Mouse (Mus musculus) liver, embryonic 12.5 days (tissue): Measurements from ENCODE around the gene Cyb5b. TPM values are rescaled to one million over a fixed set of nuclear protein-coding genes. Genes with fewer than 3 reads are reported as not detected.

Source experiments
- ATAC-seq: fragments of 200-750 bp; cut with Nextera tagmentation; 2 replicates; pipeline ENCODE4 v1.8.0; 2017; ENCODE audit warnings: moderate number of reproducible peaks, mild to moderate bottlenecking, moderate library complexity
- H3K27ac ChIP-seq: fragments of 300-500 bp; sonication (generic); 2 replicates; pipeline ENCODE4 v1.5.1; 2016; ENCODE audit warnings: mild to moderate bottlenecking
- H3K27me3 ChIP-seq: fragments of 300-500 bp; sonication (generic); replicated peaks from 2 replicates; pipeline ENCODE4 v1.6.1; 2016; ENCODE audit warnings: mild to moderate bottlenecking, moderate library complexity
- H3K36me3 ChIP-seq: fragments of 300-500 bp; sonication (generic); 2 replicates; pipeline ENCODE4 v1.6.1; 2016; ENCODE audit warnings: mild to moderate bottlenecking, moderate library complexity
- H3K4me1 ChIP-seq: fragments of 300-500 bp; sonication (generic); 2 replicates; pipeline ENCODE4 v1.6.1; 2016
- H3K4me2 ChIP-seq: fragments of 300-500 bp; sonication (generic); 2 replicates; pipeline ENCODE4 v1.6.1; 2016; ENCODE audit warnings: mild to moderate bottlenecking, moderate library complexity
- H3K4me3 ChIP-seq: fragments of 300-500 bp; sonication (generic); 2 replicates; pipeline ENCODE4 v1.5.1; 2016; ENCODE audit warnings: mild to moderate bottlenecking, moderate library complexity
- H3K9ac ChIP-seq: fragments of 300-500 bp; sonication (generic); 2 replicates; pipeline ENCODE4 v1.6.1; 2016; ENCODE audit warnings: mild to moderate bottlenecking, moderate library complexity
- H3K9me3 ChIP-seq: fragments of 300-500 bp; sonication (generic); replicated peaks from 2 replicates; pipeline ENCODE4 v1.6.1; 2016; ENCODE audit warnings: mild to moderate bottlenecking, moderate library complexity
- WGBS: fragments of 180-500 bp; shearing (Covaris S2); methylation state at CpG from one replicate; pipeline ENCODE4 v1.1.7; 2016; ENCODE audit not compliant: insufficient replicate concordance; 5-methylcytosine and 5-hydroxymethylcytosine counted together
- polyA plus RNA-seq: library from polyadenylated mRNA; unstranded; fragments of >200 nt; fragmentation: Nextera tagmentation; extraction: Ambion mirVana; gene quantifications from 2 replicates; pipeline ENCODE4 v1.2.1, GENCODE M21; 2016

The Cyb5b gene
- polyA plus RNA-seq, 1 experiment from 2014 or later, result 52.5 TPM

DNA sequence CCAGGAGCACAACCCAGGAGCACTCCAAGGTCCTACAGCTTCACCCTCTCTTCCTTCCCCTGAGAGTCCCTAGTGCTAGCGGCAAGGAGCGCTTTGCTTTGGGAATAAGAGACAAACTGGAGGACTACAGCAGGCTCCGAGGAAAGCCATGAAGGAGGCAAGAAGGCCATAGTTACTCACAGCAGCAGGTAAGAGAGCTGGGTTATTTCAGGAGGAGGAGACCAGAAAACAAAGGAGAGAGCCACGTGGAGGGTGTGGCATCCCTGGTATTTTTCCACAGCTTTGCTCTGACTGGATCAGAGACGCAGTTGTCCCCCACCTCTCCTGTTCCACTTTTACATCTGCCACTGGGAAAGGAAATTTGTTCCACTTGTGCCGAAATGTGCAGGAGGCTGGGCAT lies 16.6 kb upstream of the Cyb5b start:
- peaks cover 16% of the 10 kb centered on the region for H3K27me3 ChIP-seq
- no peak overlapping the region for H3K4me2 ChIP-seq
- ATAC-seq, result no peak
- no peaks in the 10 kb centered on the region for H3K36me3 ChIP-seq
- no peaks in the 10 kb centered on the region for H3K4me1 ChIP-seq
- no peak overlapping the region for H3K4me3 ChIP-seq
- H3K27ac ChIP-seq, result no peak overlapping the region
- 62% methylated on average over 6 of the region's 6 CpGs for WGBS
- H3K9me3 ChIP-seq, result no peaks in the 10 kb centered on the region
- no peak overlapping the region for H3K9ac ChIP-seq

DNA sequence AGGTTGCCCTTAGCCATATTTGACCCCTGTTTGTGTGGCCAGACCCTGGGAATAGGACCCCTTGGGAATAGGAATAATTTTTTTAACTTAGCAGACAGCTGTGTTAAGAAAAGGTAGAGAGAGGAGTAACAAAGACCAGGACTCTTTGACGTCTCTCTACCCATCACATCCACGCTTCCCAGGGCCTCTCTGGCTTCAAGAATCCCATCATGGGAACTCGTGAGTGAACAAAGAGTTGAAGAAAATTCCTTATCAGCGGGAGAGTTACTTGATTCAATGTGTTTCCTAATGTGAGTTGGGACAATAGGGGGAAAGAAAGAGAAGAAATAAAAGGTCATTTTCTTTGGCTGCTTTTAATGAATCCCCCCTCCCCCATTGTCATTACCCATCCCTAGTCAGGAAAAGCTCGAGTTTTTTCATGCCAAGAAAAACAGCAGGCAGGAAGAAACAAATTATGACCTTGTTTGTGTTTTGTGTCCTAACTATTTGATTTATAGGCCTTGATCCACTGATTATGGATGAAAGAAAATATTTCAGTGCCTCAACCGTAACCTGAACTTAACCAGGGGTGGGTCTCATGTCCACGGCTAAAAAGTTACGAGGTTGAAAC lies 14.3 kb upstream of the Cyb5b start:
- peaks cover 10% of the 10 kb centered on the region; the same call in 1 of the 2 replicates for H3K27me3 ChIP-seq
- H3K36me3 ChIP-seq, result no peaks in the 10 kb centered on the region
- no peak overlapping the region for H3K27ac ChIP-seq
- H3K9ac ChIP-seq, result no peak overlapping the region
- 60% methylated on average over 8 of the region's 8 CpGs for WGBS
- no peak for ATAC-seq
- H3K4me2 ChIP-seq, result no peak overlapping the region
- no peaks in the 10 kb centered on the region for H3K9me3 ChIP-seq
- no peak overlapping the region for H3K4me3 ChIP-seq
- H3K4me1 ChIP-seq, result peaks cover 17% of the 10 kb centered on the region

DNA sequence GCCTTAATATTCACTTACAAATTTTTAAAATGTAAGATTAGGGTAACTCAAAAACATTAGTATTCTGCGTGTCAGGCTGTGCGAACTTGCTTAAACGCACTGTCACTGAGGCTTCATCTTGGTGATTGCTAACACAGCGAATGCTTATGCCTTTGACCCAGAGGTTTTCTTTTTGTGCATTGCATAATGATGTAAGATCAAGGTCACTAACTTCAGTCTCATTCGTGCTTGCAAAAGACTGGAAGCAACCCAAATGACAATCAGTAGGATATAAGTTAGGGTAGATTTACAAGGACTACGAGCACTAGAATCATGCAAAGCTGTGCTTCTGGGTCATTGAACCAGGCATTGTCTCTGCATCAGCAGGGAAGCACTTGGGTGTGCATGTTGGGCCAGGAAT lies 12.8 kb upstream of the Cyb5b start:
- H3K9ac ChIP-seq, result no peak overlapping the region
- peaks cover 17% of the 10 kb centered on the region for H3K4me1 ChIP-seq
- ATAC-seq, result no peak
- peaks cover 8% of the 10 kb centered on the region; the same call in 1 of the 2 replicates for H3K27me3 ChIP-seq
- H3K9me3 ChIP-seq, result no peaks in the 10 kb centered on the region
- H3K27ac ChIP-seq, result no peak overlapping the region
- H3K4me2 ChIP-seq, result no peak overlapping the region
- H3K4me3 ChIP-seq, result no peak overlapping the region
- H3K36me3 ChIP-seq, result no peaks in the 10 kb centered on the region
- WGBS, result 82% methylated on average over 6 of the region's 6 CpGs

DNA sequence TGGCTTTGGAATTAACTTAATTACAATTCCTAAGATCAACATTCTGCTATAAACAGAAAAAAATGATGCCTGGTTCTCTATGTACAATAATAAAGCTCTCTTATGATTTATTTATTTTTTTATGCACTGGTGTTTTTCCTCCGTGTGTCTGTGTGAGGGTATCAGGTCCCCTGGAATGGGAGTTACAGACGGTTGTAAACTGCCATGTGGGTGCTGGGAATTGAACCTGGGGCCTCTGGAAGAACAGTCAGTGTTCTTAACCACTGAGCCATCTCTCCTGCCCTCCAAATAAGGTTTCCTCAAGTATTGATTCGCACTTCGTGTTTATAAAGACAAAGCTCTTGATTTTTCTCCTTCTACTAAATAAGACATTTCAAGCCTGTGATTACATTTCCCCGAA lies 12.1 kb upstream of the Cyb5b start:
- H3K4me1 ChIP-seq, result peaks cover 17% of the 10 kb centered on the region
- ATAC-seq, result no peak
- H3K4me3 ChIP-seq, result no peak overlapping the region
- H3K4me2 ChIP-seq, result no peak overlapping the region
- no peaks in the 10 kb centered on the region for H3K9me3 ChIP-seq
- no peaks in the 10 kb centered on the region for H3K36me3 ChIP-seq
- H3K9ac ChIP-seq, result no peak overlapping the region
- no peak overlapping the region for H3K27ac ChIP-seq
- WGBS, result 84% methylated on average over 5 of the region's 5 CpGs
- H3K27me3 ChIP-seq, result 0 out of 2 replicates have a peak, but pooled peaks cover under 1% of the 10 kb centered on the region

DNA sequence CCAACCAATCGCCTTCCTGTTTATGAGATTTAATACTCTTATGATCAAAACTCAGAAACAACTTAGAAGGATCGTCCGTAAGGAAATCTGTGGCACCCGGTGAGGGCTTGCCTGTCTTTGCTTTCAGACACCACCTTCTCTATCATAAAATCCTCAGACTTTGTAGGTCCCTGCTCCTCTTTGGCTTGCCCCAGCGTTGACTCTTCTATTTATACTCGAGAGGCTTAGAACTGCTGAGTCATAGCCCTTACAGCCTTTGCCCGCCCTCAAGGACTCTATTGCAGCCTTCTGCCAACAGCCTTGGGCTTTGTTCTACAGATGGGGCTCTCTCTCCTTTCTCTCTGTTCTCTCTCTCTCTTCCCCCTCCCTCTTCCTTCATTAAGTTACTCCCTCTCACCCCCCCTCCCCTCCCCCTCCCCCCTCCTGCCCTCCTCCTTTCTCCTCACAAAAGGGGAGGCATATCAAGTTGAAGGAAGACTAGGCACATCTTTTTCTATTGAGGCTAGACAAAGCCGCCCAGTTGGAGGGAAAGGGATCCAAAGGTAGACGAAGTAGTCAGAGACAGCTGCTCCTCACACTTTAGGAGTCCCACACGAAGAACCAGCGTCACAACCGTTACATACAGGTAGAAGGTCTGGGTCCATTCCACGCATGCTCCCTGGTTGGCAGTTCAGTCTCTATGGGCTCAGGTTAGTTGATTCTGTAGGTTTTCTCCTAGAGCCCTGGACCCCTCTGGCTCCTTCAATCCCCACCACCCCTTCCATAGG lies 10.6 kb upstream of the Cyb5b start:
- peak; percentile 97 for ATAC-seq
- no peaks in the 10 kb centered on the region for H3K27me3 ChIP-seq
- H3K9me3 ChIP-seq, result no peaks in the 10 kb centered on the region
- 45% methylated on average over 13 of the region's 13 CpGs for WGBS
- H3K4me1 ChIP-seq, result peaks cover 17% of the 10 kb centered on the region
- peak overlapping the region; percentile 50; the same call in 1 of the 2 replicates for H3K27ac ChIP-seq
- H3K4me3 ChIP-seq, result no peak overlapping the region
- H3K9ac ChIP-seq, result peak overlapping the region; percentile 27
- H3K36me3 ChIP-seq, result no peaks in the 10 kb centered on the region
- H3K4me2 ChIP-seq, result peak overlapping the region; percentile 35

DNA sequence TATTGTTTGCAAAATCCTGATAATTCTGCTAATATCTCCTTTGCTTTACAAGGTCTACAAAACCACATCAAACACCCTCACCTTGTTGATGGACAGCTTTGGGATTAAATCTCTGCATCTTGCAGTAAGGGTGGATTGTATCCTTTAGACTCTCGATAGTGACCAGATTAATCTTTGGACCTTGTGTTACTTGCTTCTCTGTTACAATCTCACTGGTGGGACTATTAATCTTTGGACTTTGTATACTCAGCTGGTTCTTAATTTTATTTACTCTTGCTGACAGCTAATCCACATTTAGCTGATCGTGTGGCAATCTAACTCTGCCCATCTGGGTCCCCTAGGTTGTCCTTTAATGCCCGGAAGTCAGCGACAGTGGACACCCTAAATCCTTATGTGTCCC lies 7.9 kb upstream of the Cyb5b start:
- H3K9me3 ChIP-seq, result no peaks in the 10 kb centered on the region
- H3K4me3 ChIP-seq, result no peak overlapping the region
- H3K27me3 ChIP-seq, result no peaks in the 10 kb centered on the region
- H3K4me2 ChIP-seq, result no peak overlapping the region
- ATAC-seq, result no peak
- peaks cover 17% of the 10 kb centered on the region for H3K4me1 ChIP-seq
- 77% methylated on average over 4 of the region's 4 CpGs for WGBS
- H3K36me3 ChIP-seq, result no peaks in the 10 kb centered on the region
- no peak overlapping the region for H3K9ac ChIP-seq
- no peak overlapping the region for H3K27ac ChIP-seq

DNA sequence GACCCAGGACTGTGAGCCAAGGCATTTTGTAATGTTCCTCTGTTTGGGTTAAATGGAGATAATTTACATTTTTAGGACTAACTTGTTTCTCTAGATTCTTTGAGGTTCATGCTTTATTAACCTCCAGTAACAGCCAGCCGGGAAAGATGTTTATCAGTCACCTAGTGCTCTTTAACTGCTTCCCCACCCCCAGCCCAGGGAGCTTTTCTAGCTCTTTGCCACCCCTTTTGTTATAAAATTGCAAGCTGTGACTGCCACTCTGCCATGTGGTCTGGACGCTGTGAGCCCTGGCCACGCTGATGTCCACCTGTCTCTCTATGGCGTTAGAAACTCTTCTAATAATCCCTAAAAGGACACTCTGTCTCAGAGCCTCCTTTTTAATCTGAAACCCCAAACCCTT lies 6.9 kb upstream of the Cyb5b start:
- ATAC-seq, result no peak
- Histone ChIP-seq H3K36me3 (no peaks in the 10 kb centered on the region), H3K4me2 (no peak overlapping the region), H3K27ac (no peak overlapping the region), H3K4me1 (peaks cover 17% of the 10 kb centered on the region), H3K27me3 (no peaks in the 10 kb centered on the region), H3K4me3 (no peak overlapping the region), H3K9ac (no peak overlapping the region), H3K9me3 (no peaks in the 10 kb centered on the region)
- 50% methylated on average over 4 of the region's 4 CpGs for WGBS

DNA sequence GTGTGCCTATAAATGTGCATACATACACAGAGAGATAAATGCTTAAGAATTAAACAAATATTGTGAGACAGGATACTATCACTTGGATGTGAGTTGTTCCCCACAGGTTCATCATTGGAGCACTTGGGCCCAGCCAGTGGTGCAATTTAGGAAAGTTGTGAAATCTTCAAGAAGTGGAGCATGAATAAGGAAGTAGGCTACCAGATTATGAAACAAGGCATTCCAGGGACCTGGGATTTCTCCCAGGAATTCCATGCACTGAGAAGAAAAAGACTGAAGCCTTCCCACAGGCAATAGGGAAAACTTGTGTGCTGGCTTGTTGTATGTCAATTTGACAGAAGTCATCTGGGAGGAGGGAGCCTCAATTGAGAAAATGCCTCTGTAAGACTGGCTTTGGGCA lies 4.3 kb upstream of the Cyb5b start:
- peaks cover 9% of the 10 kb centered on the region for H3K4me1 ChIP-seq
- H3K4me3 ChIP-seq, result no peak overlapping the region
- no peak for ATAC-seq
- no peak overlapping the region for H3K27ac ChIP-seq
- H3K9me3 ChIP-seq, result no peaks in the 10 kb centered on the region
- H3K4me2 ChIP-seq, result no peak overlapping the region
- H3K36me3 ChIP-seq, result no peaks in the 10 kb centered on the region
- H3K27me3 ChIP-seq, result no peaks in the 10 kb centered on the region
- no peak overlapping the region for H3K9ac ChIP-seq

DNA sequence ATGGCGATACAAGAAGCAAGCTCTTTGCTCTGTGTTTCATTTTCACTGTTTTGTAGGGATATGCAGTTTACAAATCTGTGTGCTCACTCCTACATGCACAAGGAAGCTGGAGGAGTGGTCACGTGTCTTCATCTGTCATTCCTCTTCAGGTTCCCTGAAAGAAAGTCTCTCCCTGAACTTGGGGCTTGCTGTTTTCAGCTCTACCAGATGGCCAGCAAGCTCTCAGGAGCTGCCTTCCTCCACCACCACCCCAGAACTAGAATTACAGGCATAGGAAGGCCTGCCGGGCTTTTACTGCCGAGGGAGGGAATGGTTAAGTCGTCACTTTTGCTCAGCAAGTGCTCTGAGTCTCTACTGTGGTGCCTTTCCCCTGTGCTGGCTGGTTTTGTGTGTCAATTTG lies 1.6 kb upstream of the Cyb5b start:
- Histone ChIP-seq H3K9ac (no peak overlapping the region), H3K27ac (no peak overlapping the region), H3K4me1 (peaks cover 15% of the 10 kb centered on the region), H3K36me3 (peaks cover 12% of the 10 kb centered on the region), H3K4me2 (no peak overlapping the region), H3K27me3 (no peaks in the 10 kb centered on the region), H3K4me3 (no peak overlapping the region), H3K9me3 (no peaks in the 10 kb centered on the region)
- WGBS, result 83% methylated on average over 5 of the region's 5 CpGs
- ATAC-seq, result no peak

DNA sequence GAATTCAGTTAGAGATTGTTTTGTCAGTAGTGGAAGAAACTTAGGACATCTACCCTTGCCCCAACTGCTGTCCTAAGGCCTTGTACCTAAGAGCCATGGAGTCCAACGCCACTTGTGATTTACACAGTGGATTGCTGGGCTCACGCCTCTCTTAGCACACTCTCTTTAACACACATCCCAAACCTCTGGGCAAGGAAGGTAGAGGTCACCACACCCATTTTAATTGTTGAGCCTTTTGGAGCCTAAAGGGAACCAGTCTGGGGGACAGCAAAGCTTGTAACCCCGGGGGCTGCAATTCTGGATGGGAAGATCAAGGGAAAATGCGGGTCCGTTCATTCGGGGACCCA lies 410 bp upstream of the Cyb5b start:
- peak; percentile 58 for ATAC-seq
- H3K4me1 ChIP-seq, result peaks cover 15% of the 10 kb centered on the region
- H3K9me3 ChIP-seq, result no peaks in the 10 kb centered on the region
- 24% methylated on average over 6 of the region's 6 CpGs for WGBS
- no peaks in the 10 kb centered on the region for H3K27me3 ChIP-seq
- H3K27ac ChIP-seq, result peak overlapping the region; percentile 75
- peak overlapping the region; percentile 88 for H3K4me3 ChIP-seq
- H3K9ac ChIP-seq, result peak overlapping the region; percentile 88
- H3K4me2 ChIP-seq, result peak overlapping the region; percentile 83
- H3K36me3 ChIP-seq, result peaks cover 23% of the 10 kb centered on the region

DNA sequence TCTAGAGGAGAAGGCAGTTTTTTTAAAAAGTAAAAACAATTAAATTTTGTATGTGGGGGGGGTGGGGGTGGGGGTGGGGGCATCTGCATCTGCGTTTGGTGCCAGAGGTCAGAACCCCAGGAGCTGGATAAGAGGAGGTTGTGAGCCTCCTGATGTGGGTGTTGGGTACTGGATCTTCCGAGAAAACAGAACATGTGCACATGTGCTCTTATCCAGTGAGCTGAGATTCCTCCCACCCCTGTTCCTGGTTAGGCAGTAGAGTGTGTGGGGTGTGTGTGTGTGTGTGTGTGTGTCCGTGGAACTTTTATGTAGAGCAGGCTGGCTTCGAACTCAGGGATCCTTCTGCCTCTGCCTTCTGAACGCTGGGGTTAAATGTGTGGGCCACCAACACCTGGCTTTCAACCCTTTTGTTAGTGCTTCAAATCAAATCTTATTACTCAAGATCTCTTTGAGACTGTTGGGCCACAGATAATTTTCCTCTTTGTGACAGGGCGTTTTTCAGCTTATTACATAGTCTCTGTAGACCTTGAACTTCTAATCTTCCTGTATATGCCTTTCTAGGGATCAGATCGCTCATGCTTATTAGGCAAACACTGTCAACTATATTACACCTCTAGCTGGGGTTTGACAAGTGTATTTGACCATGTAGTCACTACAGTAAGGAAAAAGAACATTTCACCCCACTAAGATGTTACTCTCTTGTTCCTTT lies 926 bp downstream of the Cyb5b start:
- peaks cover 15% of the 10 kb centered on the region for H3K4me1 ChIP-seq
- H3K27ac ChIP-seq, result peak overlapping the region; percentile 75
- H3K9me3 ChIP-seq, result no peaks in the 10 kb centered on the region
- no peaks in the 10 kb centered on the region for H3K27me3 ChIP-seq
- H3K4me3 ChIP-seq, result peak overlapping the region; percentile 88
- peaks cover 35% of the 10 kb centered on the region for H3K36me3 ChIP-seq
- ATAC-seq, result no peak
- WGBS, result 40% methylated on average over 7 of the region's 7 CpGs
- peak overlapping the region; percentile 83 for H3K4me2 ChIP-seq
- H3K9ac ChIP-seq, result peak overlapping the region; percentile 88
